Mouse (Mus musculus) gastrocnemius, adult 2 months (tissue): ENCODE results near the gene Ttll11. TPM values are rescaled to one million over a fixed set of nuclear protein-coding genes. Genes with fewer than 3 reads are reported as not detected.

ENCODE experiments used
- DNase-seq: peaks from one replicate; pipeline ENCODE4 v3.0.0; 2022
- H3K27ac ChIP-seq: fragments of 200-600 bp; 2 replicates; pipeline ENCODE4 v1.8.1; 2022; ENCODE audit warnings: mild to moderate bottlenecking
- H3K4me3 ChIP-seq: fragments of 200-600 bp; 2 replicates; pipeline ENCODE4 v1.8.1; 2022; ENCODE audit warnings: mild to moderate bottlenecking, moderate library complexity
- CTCF ChIP-seq: fragments of 200-600 bp; IDR thresholded peaks from 2 replicates; pipeline ENCODE4 v1.8.1; 2022; ENCODE audit warnings: antibody characterized with exemption, mild to moderate bottlenecking, moderate library complexity
- intact Hi-C: fragments of 180-260 bp; cut with DNase I; formaldehyde crosslinking; loops from one replicate; pipeline ENCODE4 v1.15.1; 2025
- long read RNA-seq, 2 experiments: library from polyadenylated mRNA; stranded (forward); transcript quantifications; one replicate each; pipeline ENCODE4 v2.0.0; 2021
- total RNA-seq, 2 experiments: library from RNA; stranded (reverse); gene quantifications; 2 replicates each; pipeline ENCODE4 v1.2.3; 2021

The Ttll11 gene
- total RNA-seq = 1 to 10 TPM; 3.0 to 3.4 TPM
- long read RNA-seq, experiment 1, partial matches to known transcripts = 1 of 4 reads
- long read RNA-seq, experiment 1, other reads (novel, unspliced or antisense) = 2 of 4 reads
- long read RNA-seq, experiment 2, partial matches to known transcripts = 1 of 6 reads
- long read RNA-seq, experiment 2, other reads (novel, unspliced or antisense) = 3 of 6 reads

GRCm38 (mm10) chr2:35979644-35980021, at the start of gene Ttll11:
TSS of gene Ttll11 (minus strand) at chr2:35979913.
- TF ChIP-seq CTCF = no peak
- Histone ChIP-seq H3K4me3 (peak within 1 kb of the TSS; percentile 97), H3K27ac (peak within 1 kb of the TSS; percentile 92)
- intact Hi-C loops = no loop called here
- DNase-seq = peak; percentile 98

GRCm38 (mm10) chr2:36023291-36023690, 43.6 kb upstream of the Ttll11 start:
- no peak for TF ChIP-seq CTCF
- DNase-seq = peak; percentile 68
- H3K4me3 ChIP-seq = no peak overlapping the region
- peak overlapping the region; percentile 62 for H3K27ac ChIP-seq
- intact Hi-C loops = loop anchor here (5.0 kb wide), 1 partner anchor 119 kb away; no protein-coding TSS in a partner anchor

DNA sequence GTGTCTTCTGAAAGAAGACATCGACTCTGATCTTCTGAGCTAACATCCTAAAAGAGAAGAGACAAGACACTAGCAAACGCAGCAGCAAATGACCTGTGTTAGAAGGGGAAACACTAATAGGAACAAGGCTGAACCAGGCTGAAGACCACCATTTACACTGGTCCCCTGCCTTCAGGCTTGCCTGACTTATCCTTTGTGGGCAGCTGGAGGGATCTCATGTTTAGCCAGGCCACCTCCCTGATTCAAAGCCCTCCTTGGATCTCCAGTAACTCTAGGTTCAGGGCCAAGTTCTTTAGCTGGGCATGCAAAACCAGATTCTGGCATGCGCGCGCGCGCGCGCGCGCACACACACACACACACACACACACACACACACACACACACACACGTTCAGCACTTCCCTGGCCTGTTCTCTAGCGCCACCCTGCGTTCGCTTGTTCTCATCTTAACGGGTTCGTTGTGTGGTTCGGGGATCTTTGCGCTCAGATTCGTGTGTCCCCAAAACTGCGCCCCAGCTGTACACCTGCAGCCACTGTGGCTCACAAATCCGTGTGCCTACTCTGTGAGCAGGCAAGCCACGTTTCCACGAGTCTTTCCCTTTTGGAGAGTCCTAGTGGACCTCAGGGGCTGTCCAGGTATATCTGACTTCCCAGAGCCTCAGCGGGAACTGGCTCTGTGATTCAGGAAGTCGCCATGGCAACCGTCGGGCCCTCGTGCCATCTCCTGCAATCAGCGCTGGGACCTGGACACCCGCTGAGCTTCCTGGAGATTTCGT, 41.9 kb upstream of the Ttll11 start:
- TF ChIP-seq CTCF = peak; percentile 58
- H3K4me3 ChIP-seq = peak overlapping the region; percentile 60
- peak; percentile 85 for DNase-seq
- H3K27ac ChIP-seq = peak overlapping the region; percentile 57
- intact Hi-C loops = loop anchor here (5.0 kb wide), 1 partner anchor 121 kb away; no protein-coding TSS in a partner anchor

DNA sequence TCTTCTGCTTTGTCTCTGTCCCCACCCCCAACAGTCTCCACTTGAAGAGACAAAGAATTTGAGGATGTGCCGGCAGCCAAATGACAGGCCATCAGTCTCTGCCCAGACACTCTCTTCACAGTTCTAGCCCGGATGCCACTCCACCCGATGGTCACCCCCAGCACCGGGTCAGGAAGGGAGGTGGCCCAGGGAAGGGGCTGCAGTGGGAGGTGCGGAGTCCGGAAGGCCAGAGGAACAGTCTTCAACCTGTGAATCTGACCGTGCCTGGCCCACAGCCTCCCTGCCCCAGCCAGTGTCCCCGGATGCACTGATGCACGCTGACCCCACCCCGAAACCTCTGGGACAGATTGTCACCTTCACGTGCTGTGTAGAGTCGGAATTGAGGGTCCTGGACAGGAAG, 33.3 kb upstream of the Ttll11 start:
- TF ChIP-seq CTCF = no peak
- intact Hi-C loops = no loop called here
- Histone ChIP-seq H3K4me3 (no peak overlapping the region), H3K27ac (peak overlapping the region; percentile 48)
- peak; percentile 40 for DNase-seq

- intact Hi-C loops = no loop called here
- peak overlapping the region; percentile 62 for H3K27ac ChIP-seq
- H3K4me3 ChIP-seq = peak overlapping the region; percentile 73
- peak; percentile 31 for DNase-seq
- TF ChIP-seq CTCF = no peak
These were observed 31.7 kb upstream of the Ttll11 start for GRCm38 (mm10) chr2:36011331-36011825.

DNA sequence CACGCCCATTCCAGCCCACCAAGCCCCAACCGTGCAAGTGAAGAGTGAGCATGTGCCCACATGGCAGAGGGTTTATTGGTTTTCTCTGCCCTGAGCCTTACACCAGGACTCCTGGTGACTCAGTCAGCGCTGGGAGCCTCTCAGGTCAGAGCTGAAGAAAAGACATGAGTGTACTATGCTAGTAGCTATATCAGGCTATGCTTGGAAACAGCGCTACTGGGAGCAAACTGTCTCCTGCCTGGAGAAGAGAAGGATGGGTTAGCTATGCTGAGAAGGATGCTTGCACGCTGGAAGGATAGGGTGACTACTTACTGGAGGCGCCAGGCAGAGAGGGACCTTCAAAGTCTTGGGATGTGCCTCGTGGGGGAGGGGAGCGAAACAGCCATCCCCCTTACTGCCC, 30.9 kb upstream of the Ttll11 start:
- Histone ChIP-seq H3K4me3 (no peak overlapping the region), H3K27ac (no peak overlapping the region)
- intact Hi-C loops = loop anchor here (1.0 kb wide), 1 partner anchor 203 kb away; no protein-coding TSS in a partner anchor
- no peak for DNase-seq
- no peak for TF ChIP-seq CTCF

- TF ChIP-seq CTCF = peak; percentile 78
- intact Hi-C loops = loop anchor here (5.0 kb wide), 1 partner anchor 268 kb away; no protein-coding TSS in a partner anchor
- peak; percentile 75 for DNase-seq
- no peak overlapping the region for H3K4me3 ChIP-seq
- H3K27ac ChIP-seq = no peak overlapping the region
These were observed 29.7 kb upstream of the Ttll11 start for GRCm38 (mm10) chr2:36009386-36009785.

GRCm38 (mm10) chr2:36008071-36008470, 28.4 kb upstream of the Ttll11 start:
- TF ChIP-seq CTCF = peak; percentile 88
- intact Hi-C loops = loop anchor here (5.0 kb wide), 1 partner anchor 269 kb away; no protein-coding TSS in a partner anchor
- Histone ChIP-seq H3K27ac (no peak overlapping the region), H3K4me3 (no peak overlapping the region)
- peak; percentile 37 for DNase-seq

GRCm38 (mm10) chr2:36002188-36002587, 22.5 kb upstream of the Ttll11 start:
- no peak overlapping the region for H3K27ac ChIP-seq
- no peak for DNase-seq
- TF ChIP-seq CTCF = no peak
- no peak overlapping the region for H3K4me3 ChIP-seq
- intact Hi-C loops = no loop called here

DNA sequence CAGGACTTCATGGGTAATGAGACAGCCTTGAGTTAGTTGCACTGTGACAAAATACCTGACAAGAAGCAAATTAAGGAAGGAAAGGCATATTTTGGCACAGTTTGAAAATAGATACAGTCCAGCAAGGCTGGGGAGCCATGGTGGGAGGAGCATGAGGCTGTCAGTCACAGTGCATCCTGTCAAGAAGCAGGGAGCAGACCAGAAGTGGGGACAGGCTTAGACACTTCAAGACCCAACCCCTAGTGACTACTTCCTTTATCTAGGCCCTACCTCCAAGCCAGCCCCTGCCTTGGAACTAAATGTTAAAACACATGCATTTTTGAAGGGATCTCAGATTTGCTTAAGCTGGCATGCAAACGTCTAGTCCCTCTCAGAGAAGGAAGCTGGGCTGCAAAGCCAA, 20.7 kb upstream of the Ttll11 start:
- no peak for DNase-seq
- intact Hi-C loops = no loop called here
- no peak overlapping the region for H3K4me3 ChIP-seq
- no peak overlapping the region for H3K27ac ChIP-seq
- TF ChIP-seq CTCF = no peak

DNA sequence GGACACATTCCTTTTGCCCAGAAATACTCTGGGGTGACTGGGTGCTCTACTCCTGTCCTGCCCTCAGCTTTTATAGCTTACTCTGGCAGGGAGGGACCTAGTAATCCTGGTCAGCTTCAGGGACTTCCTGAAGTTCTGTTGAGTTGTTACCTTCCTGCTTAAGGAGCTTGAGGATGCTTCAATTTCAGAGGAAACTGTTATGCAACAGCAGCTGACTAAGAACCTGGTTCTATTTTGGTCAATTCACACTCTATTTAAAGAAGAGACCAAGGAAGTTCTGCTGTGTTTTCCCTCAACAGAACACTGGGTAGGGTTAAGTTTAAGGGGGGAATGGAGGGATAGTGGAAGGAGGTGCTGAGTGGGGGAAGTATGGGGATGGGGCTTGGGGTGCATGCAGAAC, 19.5 kb upstream of the Ttll11 start:
- Histone ChIP-seq H3K4me3 (no peak overlapping the region), H3K27ac (no peak overlapping the region)
- intact Hi-C loops = no loop called here
- no peak for TF ChIP-seq CTCF
- no peak for DNase-seq

- no peak for DNase-seq
- Histone ChIP-seq H3K27ac (no peak overlapping the region), H3K4me3 (no peak overlapping the region)
- intact Hi-C loops = no loop called here
- no peak for TF ChIP-seq CTCF
These were observed 18.7 kb upstream of the Ttll11 start for GRCm38 (mm10) chr2:35998416-35998815.

DNA sequence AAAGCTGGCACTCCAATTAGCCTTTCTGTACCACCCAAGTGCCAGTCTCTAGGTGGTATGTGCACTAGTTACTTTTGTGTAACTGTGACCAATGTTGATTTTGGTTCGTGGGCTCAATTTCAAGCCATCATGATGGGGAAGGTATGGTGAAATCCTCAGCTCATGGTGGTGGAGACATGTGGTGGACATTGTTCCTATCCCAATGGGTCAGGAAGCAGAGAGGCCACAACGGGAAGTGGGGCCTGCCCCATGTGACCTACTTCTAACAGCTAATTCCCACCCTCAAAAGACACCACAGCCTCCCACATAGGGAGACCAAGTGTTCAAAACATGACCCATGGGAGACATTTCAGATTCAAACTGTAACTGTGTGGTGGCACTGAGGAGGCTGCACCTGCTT, 17.0 kb upstream of the Ttll11 start:
- no peak overlapping the region for H3K27ac ChIP-seq
- no peak for TF ChIP-seq CTCF
- no peak for DNase-seq
- intact Hi-C loops = no loop called here
- no peak overlapping the region for H3K4me3 ChIP-seq
